Mouse (Mus musculus): ENCODE measurements at regions not wholly inside any gene's neighbourhood (a gene's known extent, or its start where the extent isn't known, plus 50 kb on each side); places are given as distances from the start of the nearest gene placed in this dataset.

- DNase-seq (ENCODE audit: low spot score) = no peak
These were observed 384.3 kb downstream of the Btbd3 start for GRCm38 (mm10) chr2:138640654-138641053.

- no peak for DNase-seq (ENCODE audit: low spot score)
These were observed 385.0 kb downstream of the Btbd3 start for GRCm38 (mm10) chr2:138641335-138641734.

GRCm38 (mm10) chr2:138648616-138649015 lies 392.3 kb downstream of the Btbd3 start:
- no peak for DNase-seq (ENCODE audit: low spot score)

- no peak for DNase-seq (ENCODE audit: low spot score)
These were observed 403.0 kb downstream of the Btbd3 start for GRCm38 (mm10) chr2:138659376-138659775.

GRCm38 (mm10) chr2:138670307-138670706 lies 413.9 kb downstream of the Btbd3 start:
- peak; percentile 48 for DNase-seq (ENCODE audit: low spot score)

- DNase-seq (ENCODE audit: low spot score) = no peak
These were observed 418.4 kb downstream of the Btbd3 start for GRCm38 (mm10) chr2:138674801-138675200.

GRCm38 (mm10) chr2:138675229-138676065 lies 419.1 kb downstream of the Btbd3 start:
- no peak for DNase-seq (ENCODE audit: low spot score)

GRCm38 (mm10) chr2:138688140-138688871 lies 431.9 kb downstream of the Btbd3 start:
- DNase-seq (ENCODE audit: low spot score) = no peak

GRCm38 (mm10) chr2:138689497-138689896 lies 433.1 kb downstream of the Btbd3 start:
- DNase-seq (ENCODE audit: low spot score) = no peak

- no peak for DNase-seq (ENCODE audit: low spot score)
These were observed 446.4 kb downstream of the Btbd3 start for GRCm38 (mm10) chr2:138702783-138703182.

- peak; percentile 12 for DNase-seq (ENCODE audit: low spot score)
These were observed 447.7 kb downstream of the Btbd3 start for GRCm38 (mm10) chr2:138703943-138704541.

- DNase-seq (ENCODE audit: low spot score) = no peak
These were observed 452.4 kb downstream of the Btbd3 start for GRCm38 (mm10) chr2:138708763-138709162.

- DNase-seq (ENCODE audit: low spot score) = no peak
These were observed 477.5 kb downstream of the Btbd3 start for GRCm38 (mm10) chr2:138733846-138734245.

- DNase-seq (ENCODE audit: low spot score) = no peak
These were observed 488.4 kb downstream of the Btbd3 start for GRCm38 (mm10) chr2:138744806-138745205.

GRCm38 (mm10) chr2:138760439-138760963 lies 504.1 kb downstream of the Btbd3 start:
- DNase-seq (ENCODE audit: low spot score) = no peak

- no peak for DNase-seq (ENCODE audit: low spot score)
These were observed 505.0 kb downstream of the Btbd3 start for GRCm38 (mm10) chr2:138761400-138761799.

- peak; percentile 59 for DNase-seq (ENCODE audit: low spot score)
These were observed 510.0 kb downstream of the Btbd3 start for GRCm38 (mm10) chr2:138766275-138766842.

- DNase-seq (ENCODE audit: low spot score) = no peak
These were observed 527.4 kb downstream of the Btbd3 start for GRCm38 (mm10) chr2:138783781-138784180.

- no peak for DNase-seq (ENCODE audit: low spot score)
These were observed 536.5 kb downstream of the Btbd3 start for GRCm38 (mm10) chr2:138792711-138793450.

GRCm38 (mm10) chr2:138806196-138806595 lies 549.8 kb downstream of the Btbd3 start:
- no peak for DNase-seq (ENCODE audit: low spot score)

GRCm38 (mm10) chr2:138809767-138810166 lies 553.4 kb downstream of the Btbd3 start:
- no peak for DNase-seq (ENCODE audit: low spot score)

All from retina, embryonic 14.5 days (tissue).